Mouse (Mus musculus): ENCODE data around the gene Ly6g5c. TPM values are rescaled to one million over a fixed set of nuclear protein-coding genes. Genes with fewer than 3 reads are reported as not detected.
A peak's percentile ranks its signal among the peaks of the same experiment; 100 is the strongest.

Ly6g5c gene
- polyA plus RNA-seq, 1 experiment from 2014 or later: not detected

- ATAC-seq (ENCODE audit: insufficient number of reproducible peaks, low FRiP score): no peak
Observed at GRCm38 (mm10) chr17:35146139-35146538, 38.1 kb downstream of the Ly6g5c start.

GRCm38 (mm10) chr17:35147348-35147747 lies 39.3 kb downstream of the Ly6g5c start:
- peaks cover 7% of the 10 kb centered on the region; the same call in 1 of the 2 replicates for H3K9me3 ChIP-seq (replicated peaks)
- H3K27ac ChIP-seq (ENCODE audit: poor library complexity, severe bottlenecking): no peak overlapping the region
- no peak overlapping the region for H3K9ac ChIP-seq
- no peak overlapping the region for H3K4me2 ChIP-seq
- peaks cover 97% of the 10 kb centered on the region for H3K36me3 ChIP-seq
- ATAC-seq (ENCODE audit: insufficient number of reproducible peaks, low FRiP score): no peak
- H3K27me3 ChIP-seq (replicated peaks): no peaks in the 10 kb centered on the region
- H3K4me1 ChIP-seq (replicated peaks): no peaks in the 10 kb centered on the region
- WGBS: 56% methylated on average over 3 of the region's 3 CpGs
- no peak overlapping the region for H3K4me3 ChIP-seq

More at GRCm38 (mm10) chr17:35146139-35146538, 38.1 kb downstream of the Ly6g5c start:
- Histone ChIP-seq H3K27ac (ENCODE audit: poor library complexity, severe bottlenecking) (no peak overlapping the region), H3K4me2 (no peak overlapping the region), H3K27me3 (replicated peaks) (no peaks in the 10 kb centered on the region), H3K4me1 (replicated peaks) (no peaks in the 10 kb centered on the region), H3K4me3 (no peak overlapping the region), H3K9me3 (replicated peaks) (peaks cover 7% of the 10 kb centered on the region; the same call in 1 of the 2 replicates), H3K36me3 (peaks cover 97% of the 10 kb centered on the region), H3K9ac (no peak overlapping the region)
- 89% methylated on average over 5 of the region's 5 CpGs for WGBS

GRCm38 (mm10) chr17:35147922-35148639 lies 40.0 kb downstream of the Ly6g5c start:
- Histone ChIP-seq H3K9me3 (replicated peaks) (peaks cover 5% of the 10 kb centered on the region; the same call in 1 of the 2 replicates), H3K9ac (no peak overlapping the region), H3K4me2 (no peak overlapping the region), H3K36me3 (peaks cover 97% of the 10 kb centered on the region), H3K4me3 (no peak overlapping the region), H3K4me1 (replicated peaks) (no peaks in the 10 kb centered on the region), H3K27me3 (replicated peaks) (no peaks in the 10 kb centered on the region), H3K27ac (ENCODE audit: poor library complexity, severe bottlenecking) (peak overlapping the region; percentile 33; the same call in 1 of the 2 replicates)
- 72% methylated on average over 5 of the region's 5 CpGs for WGBS
- no peak for ATAC-seq (ENCODE audit: insufficient number of reproducible peaks, low FRiP score)

- ATAC-seq (ENCODE audit: insufficient number of reproducible peaks, low FRiP score): no peak
- no peak overlapping the region for H3K4me2 ChIP-seq
- no peaks in the 10 kb centered on the region for H3K4me1 ChIP-seq (replicated peaks)
- no peaks in the 10 kb centered on the region for H3K27me3 ChIP-seq (replicated peaks)
- WGBS: 97% methylated on average over 4 of the region's 4 CpGs
- H3K27ac ChIP-seq (ENCODE audit: poor library complexity, severe bottlenecking): no peak overlapping the region
- H3K9me3 ChIP-seq (replicated peaks): no peaks in the 10 kb centered on the region
- H3K9ac ChIP-seq: no peak overlapping the region
- peaks cover 97% of the 10 kb centered on the region for H3K36me3 ChIP-seq
- H3K4me3 ChIP-seq: no peak overlapping the region
Observed at GRCm38 (mm10) chr17:35152121-35152520, 44.0 kb downstream of the Ly6g5c start.

DNA sequence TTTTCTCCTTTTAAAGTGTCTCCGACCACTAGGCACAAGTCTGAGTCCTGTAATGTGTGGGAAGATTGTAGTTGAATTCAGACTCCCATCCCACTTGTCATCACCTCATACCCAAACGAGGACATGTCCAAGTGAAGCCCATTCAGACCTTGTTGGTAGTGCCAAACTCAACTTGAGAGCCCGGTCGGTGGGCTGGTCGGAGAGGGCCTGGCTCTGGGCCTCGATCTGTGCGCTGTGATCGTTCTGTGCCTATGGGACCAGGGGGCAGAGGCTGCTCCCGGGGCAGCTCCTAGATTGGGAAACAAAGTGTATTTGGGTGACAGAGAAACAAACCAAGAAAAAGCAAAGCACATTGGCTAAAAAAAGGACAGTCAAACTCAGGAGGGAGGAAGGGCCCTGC lies 45.0 kb downstream of the Ly6g5c start:
- Histone ChIP-seq H3K9me3 (replicated peaks) (no peaks in the 10 kb centered on the region), H3K36me3 (peaks cover 98% of the 10 kb centered on the region), H3K27ac (ENCODE audit: poor library complexity, severe bottlenecking) (no peak overlapping the region), H3K4me2 (no peak overlapping the region), H3K9ac (no peak overlapping the region), H3K27me3 (replicated peaks) (no peaks in the 10 kb centered on the region), H3K4me3 (no peak overlapping the region), H3K4me1 (replicated peaks) (no peaks in the 10 kb centered on the region)
- no peak for ATAC-seq (ENCODE audit: insufficient number of reproducible peaks, low FRiP score)
- WGBS: 82% methylated on average over 9 of the region's 9 CpGs

- ATAC-seq (ENCODE audit: insufficient number of reproducible peaks, low FRiP score): no peak
- H3K27ac ChIP-seq (ENCODE audit: poor library complexity, severe bottlenecking): no peak overlapping the region
- 88% methylated on average over 4 of the region's 4 CpGs for WGBS
- H3K4me1 ChIP-seq (replicated peaks): no peaks in the 10 kb centered on the region
- no peaks in the 10 kb centered on the region for H3K27me3 ChIP-seq (replicated peaks)
- H3K9me3 ChIP-seq (replicated peaks): no peaks in the 10 kb centered on the region
- no peak overlapping the region for H3K9ac ChIP-seq
- H3K4me2 ChIP-seq: no peak overlapping the region
- H3K4me3 ChIP-seq: no peak overlapping the region
- H3K36me3 ChIP-seq: peaks cover 98% of the 10 kb centered on the region
Observed at GRCm38 (mm10) chr17:35153931-35154330, 45.9 kb downstream of the Ly6g5c start.

GRCm38 (mm10) chr17:35154616-35155015 lies 46.5 kb downstream of the Ly6g5c start:
- Histone ChIP-seq H3K4me3 (no peak overlapping the region), H3K27me3 (replicated peaks) (no peaks in the 10 kb centered on the region), H3K27ac (ENCODE audit: poor library complexity, severe bottlenecking) (no peak overlapping the region; the same call in 1 of the 2 replicates), H3K36me3 (peaks cover 98% of the 10 kb centered on the region), H3K9me3 (replicated peaks) (no peaks in the 10 kb centered on the region), H3K9ac (no peak overlapping the region), H3K4me1 (replicated peaks) (no peaks in the 10 kb centered on the region), H3K4me2 (no peak overlapping the region)
- WGBS: 85% methylated on average over 7 of the region's 7 CpGs
- ATAC-seq (ENCODE audit: insufficient number of reproducible peaks, low FRiP score): no peak

- 94% methylated on average over 12 of the region's 12 CpGs for WGBS
- no peak for ATAC-seq (ENCODE audit: insufficient number of reproducible peaks, low FRiP score)
- no peak overlapping the region for H3K9ac ChIP-seq
Observed at GRCm38 (mm10) chr17:35155451-35155850, 47.4 kb downstream of the Ly6g5c start.

DNA sequence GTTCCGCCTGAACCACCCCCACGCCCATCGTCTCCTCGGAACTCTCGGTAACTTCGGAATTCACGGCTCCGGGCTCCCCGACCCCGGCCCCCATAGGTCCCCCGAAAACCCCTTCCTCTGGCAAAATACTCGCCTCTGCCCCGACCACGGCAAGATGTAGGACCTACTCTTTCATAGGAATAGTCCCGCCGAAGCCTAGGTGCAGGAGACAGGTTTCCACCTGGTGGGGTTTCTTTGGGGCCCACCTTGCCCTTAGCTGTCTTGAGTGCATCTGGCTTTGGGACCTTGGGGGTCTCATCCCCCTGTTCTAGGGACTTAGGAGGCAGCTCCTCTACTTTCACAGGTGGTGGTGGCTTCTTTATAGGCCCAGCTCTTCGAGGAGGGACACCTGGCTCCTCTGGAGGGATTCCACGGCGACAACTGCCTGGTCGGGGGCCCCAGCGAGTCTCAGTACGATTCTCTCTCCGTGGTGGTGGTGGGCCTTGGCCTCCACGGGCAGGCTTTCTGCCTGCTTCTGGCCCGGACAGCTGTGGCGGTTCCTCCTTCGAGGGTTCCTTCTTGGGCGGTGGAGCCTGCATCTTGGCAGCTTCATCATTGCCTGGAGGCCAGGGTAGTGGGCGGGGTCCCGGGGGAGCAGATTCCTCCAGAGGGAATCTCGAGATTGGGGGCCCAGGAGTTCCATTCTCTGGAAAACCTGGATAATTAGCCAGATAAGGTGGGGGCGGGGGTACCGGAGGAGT lies 48.6 kb downstream of the Ly6g5c start:
- ATAC-seq (ENCODE audit: insufficient number of reproducible peaks, low FRiP score): no peak
- no peaks in the 10 kb centered on the region for H3K9me3 ChIP-seq (replicated peaks)
- H3K9ac ChIP-seq: no peak overlapping the region
- peaks cover 100% of the 10 kb centered on the region for H3K36me3 ChIP-seq
- 90% methylated on average over 33 of the region's 33 CpGs for WGBS
- H3K4me2 ChIP-seq: no peak overlapping the region
- no peak overlapping the region for H3K27ac ChIP-seq (ENCODE audit: poor library complexity, severe bottlenecking)
- no peaks in the 10 kb centered on the region for H3K27me3 ChIP-seq (replicated peaks)
- no peak overlapping the region for H3K4me3 ChIP-seq
- H3K4me1 ChIP-seq (replicated peaks): peaks cover 6% of the 10 kb centered on the region

More at GRCm38 (mm10) chr17:35155451-35155850, 47.4 kb downstream of the Ly6g5c start:
- Histone ChIP-seq H3K27me3 (replicated peaks) (no peaks in the 10 kb centered on the region), H3K4me3 (no peak overlapping the region), H3K27ac (ENCODE audit: poor library complexity, severe bottlenecking) (no peak overlapping the region), H3K4me2 (no peak overlapping the region), H3K36me3 (peaks cover 98% of the 10 kb centered on the region), H3K9me3 (replicated peaks) (no peaks in the 10 kb centered on the region), H3K4me1 (replicated peaks) (no peaks in the 10 kb centered on the region)

- ATAC-seq (ENCODE audit: insufficient number of reproducible peaks, low FRiP score): no peak
- peaks cover 100% of the 10 kb centered on the region for H3K36me3 ChIP-seq
- H3K27ac ChIP-seq (ENCODE audit: poor library complexity, severe bottlenecking): no peak overlapping the region
- no peaks in the 10 kb centered on the region for H3K9me3 ChIP-seq (replicated peaks)
- WGBS: 87% methylated on average over 8 of the region's 8 CpGs
- no peaks in the 10 kb centered on the region for H3K27me3 ChIP-seq (replicated peaks)
- no peak overlapping the region for H3K4me2 ChIP-seq
- no peak overlapping the region for H3K4me3 ChIP-seq
- no peak overlapping the region for H3K9ac ChIP-seq
- H3K4me1 ChIP-seq (replicated peaks): peaks cover 12% of the 10 kb centered on the region
Observed at GRCm38 (mm10) chr17:35157254-35157653, 49.2 kb downstream of the Ly6g5c start.

DNA sequence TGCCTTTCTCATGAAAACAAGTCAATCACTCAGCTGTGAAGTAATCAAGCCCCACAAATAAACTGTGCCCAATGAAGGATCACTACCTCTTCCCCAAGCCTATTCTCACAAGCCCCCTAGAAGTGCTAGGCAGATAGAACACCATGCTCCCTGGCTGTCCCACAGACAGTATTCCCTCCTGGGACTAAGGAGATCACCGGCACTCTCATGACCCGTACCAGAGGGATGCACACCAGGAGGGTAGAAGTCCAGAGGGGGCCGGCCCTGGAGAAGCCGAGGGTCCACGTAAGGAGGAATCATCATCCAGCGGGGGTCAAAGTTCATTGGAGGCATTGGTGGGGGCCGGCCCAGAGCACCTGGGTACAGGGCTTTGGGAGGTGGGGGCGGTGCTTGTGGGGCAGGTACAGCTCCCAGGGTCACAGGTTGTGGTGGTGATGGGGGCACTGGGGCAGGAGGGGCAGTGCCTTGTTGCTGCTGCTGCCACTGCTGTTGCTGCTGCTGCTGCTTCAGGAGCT lies 49.6 kb downstream of the Ly6g5c start:
- no peak for ATAC-seq (ENCODE audit: insufficient number of reproducible peaks, low FRiP score)
- H3K36me3 ChIP-seq: peaks cover 99% of the 10 kb centered on the region
- H3K9ac ChIP-seq: no peak overlapping the region
- WGBS: 93% methylated on average over 8 of the region's 8 CpGs
- H3K4me3 ChIP-seq: no peak overlapping the region
- no peak overlapping the region for H3K27ac ChIP-seq (ENCODE audit: poor library complexity, severe bottlenecking)
- H3K9me3 ChIP-seq (replicated peaks): no peaks in the 10 kb centered on the region
- H3K27me3 ChIP-seq (replicated peaks): no peaks in the 10 kb centered on the region
- no peak overlapping the region for H3K4me2 ChIP-seq
- peaks cover 16% of the 10 kb centered on the region for H3K4me1 ChIP-seq (replicated peaks)

Data from heart, embryonic 12.5 days (tissue).